Mouse (Mus musculus) CH12.LX (cell line): ENCODE results near the gene Kalrn. TPM values are rescaled to one million over a fixed set of nuclear protein-coding genes. Genes with fewer than 3 reads are reported as not detected.

Experiments used
- DNase-seq: peaks from one replicate; pipeline ENCODE4 v3.0.0-alpha.2; 2013; ENCODE audit errors: extremely low read depth
- H3K27ac ChIP-seq: 2 replicates; pipeline ENCODE4 v1.5.1; 2012; ENCODE audit warnings: low read depth, mild to moderate bottlenecking, control low read depth, moderate library complexity; ENCODE audit not compliant: insufficient read depth
- H3K27me3 ChIP-seq: replicated peaks from 2 replicates; pipeline ENCODE3; 2012; ENCODE audit warnings: inconsistent platforms
- H3K36me3 ChIP-seq, 2 experiments: replicated peaks in 1 of 2; 2 replicates each; pipeline versions ENCODE3 to v1.6.1; 2012; ENCODE audit warnings: inconsistent platforms in 1 of 2, low read length in 1 of 2, mild to moderate bottlenecking in 1 of 2, mixed read lengths in 1 of 2, moderate library complexity in 1 of 2; ENCODE audit not compliant: control insufficient read depth in 1 of 2, insufficient read depth in 1 of 2
- H3K4me1 ChIP-seq, 2 experiments: 2 replicates each; pipeline ENCODE4 v1.6.1; 2012; ENCODE audit warnings: inconsistent platforms in 1 of 2, moderate library complexity in 1 of 2; ENCODE audit not compliant: insufficient read depth in 2 of 2, control insufficient read depth in 1 of 2
- H3K4me2 ChIP-seq: 2 replicates; pipeline ENCODE4 v1.6.1; 2012; ENCODE audit warnings: low read depth, mild to moderate bottlenecking, control low read depth; ENCODE audit not compliant: poor library complexity, insufficient read depth, severe bottlenecking
- H3K4me3 ChIP-seq, 3 experiments: fragments of 150-350 bp in 1 of 3; sonication (generic) in 1 of 3; replicated peaks in 1 of 3; 2 replicates each; pipeline versions ENCODE3 to v1.5.1; 2011 to 2012; ENCODE audit warnings: low read depth in 2 of 3, low read length in 2 of 3, mild to moderate bottlenecking in 2 of 3, moderate library complexity in 2 of 3, control low read depth in 1 of 3, improper control_type of control experiment in 1 of 3, inconsistent platforms in 1 of 3, mixed read lengths in 1 of 3; ENCODE audit not compliant: poor library complexity in 1 of 3
- H3K79me2 ChIP-seq: replicated peaks from 2 replicates; pipeline ENCODE4 v1.6.1; 2012; ENCODE audit warnings: mild to moderate bottlenecking, moderate library complexity; ENCODE audit not compliant: control insufficient read depth, poor library complexity, insufficient read depth, severe bottlenecking; ENCODE audit errors: extremely low read depth
- H3K9ac ChIP-seq: 2 replicates; pipeline ENCODE4 v1.6.1; 2012; ENCODE audit warnings: low read depth, mild to moderate bottlenecking, control low read depth, moderate library complexity; ENCODE audit not compliant: insufficient read depth
- H3K9me3 ChIP-seq: replicated peaks from 2 replicates; pipeline ENCODE3; 2012; ENCODE audit warnings: low read length, inconsistent platforms, mixed read lengths
- CHD1 ChIP-seq: IDR thresholded peaks from 2 replicates; pipeline ENCODE4 v1.6.1; 2012; ENCODE audit warnings: low read depth, low read length, improper control_type of control experiment, inconsistent platforms
- CHD2 ChIP-seq: IDR thresholded peaks from 2 replicates; pipeline ENCODE4 v1.6.1; 2011; ENCODE audit warnings: low read length, improper control_type of control experiment
- CTCF ChIP-seq, 2 experiments: IDR thresholded peaks in 1 of 2; conservative IDR thresholded peaks in 1 of 2; 2 replicates each; pipeline ENCODE4 v1.5.1; 2011 to 2012; ENCODE audit warnings: low read depth in 2 of 2, low read length in 2 of 2, improper control_type of control experiment in 1 of 2, inconsistent platforms in 1 of 2, mild to moderate bottlenecking in 1 of 2, moderate library complexity in 1 of 2
- ELF1 ChIP-seq: IDR thresholded peaks from 2 replicates; pipeline ENCODE4 v1.6.1; 2014; ENCODE audit warnings: low read depth, mild to moderate bottlenecking, inconsistent platforms, low read length, improper control_type of control experiment
- HCFC1 ChIP-seq: IDR thresholded peaks from 2 replicates; pipeline ENCODE4 v1.6.1; 2012; ENCODE audit warnings: low read depth, mild to moderate bottlenecking, inconsistent platforms, low read length, improper control_type of control experiment
- IRF4 ChIP-seq: IDR thresholded peaks from 2 replicates; pipeline ENCODE4 v1.6.1; 2014; ENCODE audit warnings: low read depth, mild to moderate bottlenecking, inconsistent platforms, low read length, improper control_type of control experiment
- JUN ChIP-seq: IDR thresholded peaks from 2 replicates; pipeline ENCODE4 v1.6.1; 2011; ENCODE audit warnings: low read depth, mild to moderate bottlenecking, low read length, improper control_type of control experiment, moderate library complexity; ENCODE audit not compliant: insufficient read depth
- KAT2A ChIP-seq: IDR thresholded peaks from 2 replicates; pipeline ENCODE4 v1.6.1; 2012; ENCODE audit warnings: low read length, improper control_type of control experiment, inconsistent platforms; ENCODE audit not compliant: insufficient replicate concordance
- MAFK ChIP-seq: IDR thresholded peaks from 2 replicates; pipeline ENCODE4 v1.6.1; 2011; ENCODE audit warnings: low read length, improper control_type of control experiment; ENCODE audit not compliant: insufficient replicate concordance
- MAZ ChIP-seq: IDR thresholded peaks from 2 replicates; pipeline ENCODE4 v1.6.1; 2012; ENCODE audit warnings: low read depth, mild to moderate bottlenecking, inconsistent platforms, low read length, improper control_type of control experiment, moderate library complexity
- MXI1 ChIP-seq: IDR thresholded peaks from 2 replicates; pipeline ENCODE4 v1.6.1; 2011; ENCODE audit warnings: mild to moderate bottlenecking, low read depth, low read length, improper control_type of control experiment
- NRF1 ChIP-seq: IDR thresholded peaks from 2 replicates; pipeline ENCODE4 v1.6.1; 2014; ENCODE audit warnings: low read depth, mild to moderate bottlenecking, inconsistent platforms, low read length, improper control_type of control experiment, moderate library complexity
- POLR2A ChIP-seq: IDR thresholded peaks from 2 replicates; pipeline ENCODE4 v1.6.1; 2011; ENCODE audit warnings: low read depth, mild to moderate bottlenecking, improper control_type of control experiment, low read length
- POLR2AphosphoS2 ChIP-seq: IDR thresholded peaks from 2 replicates; pipeline ENCODE4 v1.6.1; 2011; ENCODE audit warnings: low read depth, low read length, improper control_type of control experiment
- RCOR1 ChIP-seq: conservative IDR thresholded peaks from 2 replicates; pipeline ENCODE4 v1.6.1; 2012; ENCODE audit warnings: low read depth, mild to moderate bottlenecking, inconsistent platforms, low read length, improper control_type of control experiment
- SIN3A ChIP-seq: IDR thresholded peaks from 2 replicates; pipeline ENCODE4 v1.6.1; 2012; ENCODE audit warnings: low read length, improper control_type of control experiment, inconsistent platforms
- SMC3 ChIP-seq: IDR thresholded peaks from 2 replicates; pipeline ENCODE4 v1.6.1; 2011; ENCODE audit warnings: low read depth, low read length, improper control_type of control experiment
- TBP ChIP-seq: conservative IDR thresholded peaks from 2 replicates; pipeline ENCODE4 v1.6.1; 2011; ENCODE audit warnings: low read depth, low read length, improper control_type of control experiment
- TCF12 ChIP-seq: IDR thresholded peaks from 2 replicates; pipeline ENCODE4 v1.6.1; 2014; ENCODE audit warnings: low read depth, mild to moderate bottlenecking, inconsistent platforms, low read length, improper control_type of control experiment
- UBTF ChIP-seq: IDR thresholded peaks from 2 replicates; pipeline ENCODE4 v1.6.1; 2012; ENCODE audit warnings: low read depth, mild to moderate bottlenecking, inconsistent platforms, low read length, improper control_type of control experiment, moderate library complexity
- USF2 ChIP-seq: conservative IDR thresholded peaks from 2 replicates; pipeline ENCODE4 v1.6.1; 2011; ENCODE audit warnings: low read depth, low read length, improper control_type of control experiment
- ZKSCAN1 ChIP-seq: IDR thresholded peaks from 2 replicates; pipeline ENCODE4 v1.6.1; 2012; ENCODE audit warnings: low read depth, inconsistent platforms, low read length, improper control_type of control experiment, borderline replicate concordance
- ZMIZ1 ChIP-seq: IDR thresholded peaks from 2 replicates; pipeline ENCODE4 v1.6.1; 2012; ENCODE audit warnings: low read depth, mild to moderate bottlenecking, inconsistent platforms, low read length, improper control_type of control experiment
- ZNF384 ChIP-seq: IDR thresholded peaks from 2 replicates; pipeline ENCODE4 v1.6.1; 2012; ENCODE audit warnings: low read depth, low read length, improper control_type of control experiment, inconsistent platforms
- dilution Hi-C: fragments of 300-500 bp; cut with MboI; formaldehyde crosslinking; loops from 2 replicates; pipeline ENCODE4 v1.14.3; 2020; ENCODE audit warnings: low sequenced_read_pairs; ENCODE audit not compliant: extremely low pct_unique_long_range_greater_than_20kb, extremely low pct_ligation_motif_present
- in situ Hi-C: fragments of 300-500 bp; cut with MboI; formaldehyde crosslinking; loops from 3 replicates; pipeline ENCODE4 v1.14.3; 2019; ENCODE audit warnings: low sequenced_read_pairs, low pct_ligation_motif_present, low pct_unique_long_range_greater_than_20kb, mixed read lengths
- polyA plus RNA-seq: library from polyadenylated mRNA; unstranded; fragments of >175 nt; gene quantifications from 2 replicates; pipeline ENCODE4 v1.2.1, GENCODE M21; 2012; ENCODE audit warnings: low read depth; ENCODE audit not compliant: insufficient read length
- total RNA-seq, 2 experiments: library from RNA; depleted of rRNA; stranded (reverse); fragments of 300-350 nt in 1 of 2; fragments of >200 nt in 1 of 2; gene quantifications; 2 replicates each; pipeline ENCODE4 v1.2.3; 2012 to 2014

The Kalrn gene
- total and polyA plus RNA-seq, 3 experiments, result 0.08 to 0.09 TPM; not detected in 1

- Histone ChIP-seq H3K4me1 (peaks cover 3 to 32% of the 10 kb centered on the region in 2 experiments; a peak in 3 of 4 replicates), H3K4me2 (no peak overlapping the region; the same call in 1 of the 2 replicates), H3K79me2 (no peaks in the 10 kb centered on the region), H3K27me3 (peaks cover 2% of the 10 kb centered on the region), H3K9me3 (no peaks in the 10 kb centered on the region), H3K9ac (no peak overlapping the region), H3K36me3 (no peaks in the 10 kb centered on the region), H3K4me3 (no peak overlapping the region), H3K27ac (no peak overlapping the region)
- dilution Hi-C loops, result no loop called here
- TF ChIP-seq JUN (no peak), TBP (no peak)
- in situ Hi-C loops, result no loop called here
- no peak for DNase-seq
These were observed 537.6 kb downstream of the Kalrn start for GRCm38 (mm10) chr16:34035780-34036179.

GRCm38 (mm10) chr16:34034267-34034666, 539.1 kb downstream of the Kalrn start:
- Histone ChIP-seq H3K4me3 (no peak overlapping the region), H3K9ac (no peak overlapping the region), H3K9me3 (no peaks in the 10 kb centered on the region), H3K36me3 (no peaks in the 10 kb centered on the region), H3K27ac (no peak overlapping the region), H3K79me2 (no peaks in the 10 kb centered on the region), H3K27me3 (peaks cover 3% of the 10 kb centered on the region), H3K4me2 (no peak overlapping the region), H3K4me1 (peaks cover 3 to 22% of the 10 kb centered on the region in 2 experiments; a peak in 3 of 4 replicates)
- in situ Hi-C loops, result no loop called here
- TF ChIP-seq CHD1 (no peak), MXI1 (no peak), JUN (no peak), MAFK (no peak), ZMIZ1 (no peak), POLR2AphosphoS2 (no peak), SMC3 (no peak)
- no peak for DNase-seq
- dilution Hi-C loops, result no loop called here

- Histone ChIP-seq H3K27ac (no peak overlapping the region), H3K79me2 (no peaks in the 10 kb centered on the region), H3K27me3 (peaks cover 9% of the 10 kb centered on the region), H3K9ac (no peak overlapping the region), H3K4me1 (peaks cover 3 to 15% of the 10 kb centered on the region in 2 experiments; a peak in 3 of 4 replicates), H3K4me3 (no peak overlapping the region), H3K4me2 (no peak overlapping the region), H3K36me3 (no peaks in the 10 kb centered on the region), H3K9me3 (no peaks in the 10 kb centered on the region)
- DNase-seq, result no peak
- TF ChIP-seq CTCF (conservative IDR thresholded peaks at IDR 0.05 in 1 of 2, IDR thresholded peaks at IDR 0.05 in 1 of 2; ENCODE audit: low read depth in 2 of 2, low read length in 2 of 2), result no peak
- TF ChIP-seq TCF12, result no peak
- TF ChIP-seq CHD2, result no peak
- no peak for TF ChIP-seq NRF1
- no peak for TF ChIP-seq HCFC1
- no peak for TF ChIP-seq TBP
- no peak for TF ChIP-seq ELF1
- TF ChIP-seq RCOR1, result no peak
- TF ChIP-seq ZKSCAN1, result no peak
- no peak for TF ChIP-seq MAZ
- TF ChIP-seq ZNF384, result no peak
- TF ChIP-seq POLR2A, result no peak
- no peak for TF ChIP-seq SIN3A
- TF ChIP-seq UBTF, result no peak
- TF ChIP-seq KAT2A, result no peak
- TF ChIP-seq MXI1, result no peak
- no peak for TF ChIP-seq IRF4
- no peak for TF ChIP-seq ZMIZ1
- TF ChIP-seq USF2, result no peak
- no peak for TF ChIP-seq POLR2AphosphoS2
- dilution Hi-C loops, result no loop called here
- in situ Hi-C loops, result no loop called here
These were observed 541.2 kb downstream of the Kalrn start for GRCm38 (mm10) chr16:34032011-34032645.
